Mouse (Mus musculus) lung, postnatal 0 days (tissue): ENCODE data around the gene Gmip. TPM values are rescaled to one million over a fixed set of nuclear protein-coding genes. Genes with fewer than 3 reads are reported as not detected.

Experiments
- ATAC-seq: fragments of 200-750 bp; cut with Nextera tagmentation; 2 replicates; pipeline ENCODE4 v1.8.0; 2017; ENCODE audit warnings: moderate library complexity
- DNase-seq: peaks from one replicate; pipeline ENCODE4 v3.0.0-alpha.2; 2016; ENCODE audit warnings: low spot score
- H3K27ac ChIP-seq: fragments of 300-500 bp; sonication (generic); 2 replicates; pipeline ENCODE4 v1.5.1; 2014; ENCODE audit warnings: antibody characterized with exemption, mild to moderate bottlenecking, low read length, mixed read lengths
- H3K27me3 ChIP-seq: fragments of 300-500 bp; sonication (generic); replicated peaks from 2 replicates; pipeline ENCODE4 v1.6.1; 2014; ENCODE audit warnings: low read length, mixed read lengths; ENCODE audit not compliant: insufficient read depth
- H3K36me3 ChIP-seq: fragments of 300-500 bp; sonication (generic); 2 replicates; pipeline ENCODE4 v1.6.1; 2014; ENCODE audit warnings: low read length, mixed read lengths; ENCODE audit not compliant: insufficient read depth
- H3K4me1 ChIP-seq: fragments of 300-500 bp; sonication (generic); 2 replicates; pipeline ENCODE4 v1.6.1; 2014; ENCODE audit warnings: antibody characterized with exemption, low read depth, low read length, mixed read lengths; ENCODE audit not compliant: insufficient read depth
- H3K4me2 ChIP-seq: fragments of 300-500 bp; sonication (generic); replicated peaks from 2 replicates; pipeline ENCODE4 v1.6.1; 2014; ENCODE audit warnings: low read depth, mild to moderate bottlenecking, low read length, moderate library complexity, mixed read lengths
- H3K4me3 ChIP-seq: fragments of 300-500 bp; sonication (generic); 2 replicates; pipeline ENCODE4 v1.5.1; 2014; ENCODE audit warnings: low read depth, low read length
- H3K9ac ChIP-seq: fragments of 300-500 bp; sonication (generic); replicated peaks from 2 replicates; pipeline ENCODE4 v1.6.1; 2014; ENCODE audit warnings: low read depth, mild to moderate bottlenecking
- H3K9me3 ChIP-seq: fragments of 300-500 bp; sonication (generic); 2 replicates; pipeline ENCODE4 v1.6.1; 2016; ENCODE audit warnings: low read length, mixed read lengths
- CTCF ChIP-seq: IDR thresholded peaks from 2 replicates; pipeline ENCODE4 v1.5.1; 2016; ENCODE audit warnings: antibody characterized with exemption, mild to moderate bottlenecking
- EP300 ChIP-seq: IDR thresholded peaks from 2 replicates; pipeline ENCODE4 v1.6.1; 2016; ENCODE audit warnings: antibody characterized with exemption, mild to moderate bottlenecking, control low read depth
- WGBS: fragments of 180-500 bp; shearing (Covaris S2); extraction: QIAGEN DNeasy Blood & Tissue Kit; methylation state at CpG from one replicate; pipeline ENCODE4 v1.1.7; 2014; 5-methylcytosine and 5-hydroxymethylcytosine counted together
- polyA plus RNA-seq: library from polyadenylated mRNA; unstranded; fragments of >200 nt; fragmentation: Nextera tagmentation; extraction: Ambion mirVana; gene quantifications from 2 replicates; pipeline ENCODE4 v1.2.1, GENCODE M21; 2015

Gene Gmip
- polyA plus RNA-seq, 1 experiment from 2014 or later = 8.4 TPM

DNA sequence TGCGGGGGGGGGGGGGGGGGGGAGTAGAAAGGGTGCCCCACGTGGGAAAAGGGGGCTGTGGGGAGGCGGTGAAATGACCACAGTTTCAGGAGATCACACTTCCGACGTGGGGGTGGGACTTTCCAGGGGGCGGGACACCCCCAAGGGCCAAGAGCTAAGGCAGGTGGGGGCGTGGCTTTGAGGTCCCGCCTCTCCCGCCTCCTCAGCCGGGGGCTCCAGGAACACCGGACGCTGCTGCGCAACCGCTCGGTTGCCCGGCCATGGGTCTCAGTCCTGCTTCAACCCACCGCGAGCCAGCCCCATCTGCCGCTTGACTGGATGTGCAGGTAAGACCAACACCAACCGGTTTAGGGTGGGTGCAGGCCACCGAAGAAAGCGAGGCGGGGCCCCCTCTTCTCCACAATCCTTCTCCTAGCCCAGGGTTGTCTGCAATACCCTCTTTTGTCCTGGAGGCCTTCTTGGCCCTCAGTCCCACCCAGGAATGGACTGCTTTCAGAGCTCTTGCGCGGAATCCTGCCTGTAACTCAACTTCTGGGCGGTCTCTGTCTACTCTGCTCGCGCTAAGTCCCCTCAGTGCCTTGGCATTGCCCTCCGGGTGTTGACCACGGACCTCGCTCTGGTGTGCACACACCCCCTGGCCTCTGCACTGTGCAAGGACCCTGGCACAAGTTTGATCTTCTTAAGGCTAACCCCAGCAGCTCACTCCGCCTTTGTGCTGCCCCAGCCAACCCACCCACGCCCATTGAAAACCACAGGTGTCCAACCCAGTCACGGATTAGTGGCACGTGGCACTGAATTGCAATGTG is 14.1 kb downstream of the Gmip start, which contains the start of gene Lpar2:
Gene Lpar2, plus strand, starts transcription at position 44 of the 806 bp plus-strand sequence.
- peak; percentile 87 for ATAC-seq
- peak; percentile 85 for DNase-seq
- H3K4me3 ChIP-seq = peak within 1 kb of the TSS; percentile 46
- H3K27me3 ChIP-seq = no peaks in the 10 kb centered on the region
- H3K4me1 ChIP-seq = no peaks in the 10 kb centered on the region
- peak; percentile 22; the same call in 1 of the 2 replicates for TF ChIP-seq CTCF
- TF ChIP-seq EP300 = no peak
- WGBS = 3% methylated on average over 28 of the region's 35 CpGs
- peak within 1 kb of the TSS; percentile 74 for H3K27ac ChIP-seq
- no peaks in the 10 kb centered on the region for H3K9me3 ChIP-seq
- H3K36me3 ChIP-seq = no peaks in the 10 kb centered on the region
- H3K9ac ChIP-seq = peak within 1 kb of the TSS; percentile 44
- peak within 1 kb of the TSS; percentile 84 for H3K4me2 ChIP-seq

DNA sequence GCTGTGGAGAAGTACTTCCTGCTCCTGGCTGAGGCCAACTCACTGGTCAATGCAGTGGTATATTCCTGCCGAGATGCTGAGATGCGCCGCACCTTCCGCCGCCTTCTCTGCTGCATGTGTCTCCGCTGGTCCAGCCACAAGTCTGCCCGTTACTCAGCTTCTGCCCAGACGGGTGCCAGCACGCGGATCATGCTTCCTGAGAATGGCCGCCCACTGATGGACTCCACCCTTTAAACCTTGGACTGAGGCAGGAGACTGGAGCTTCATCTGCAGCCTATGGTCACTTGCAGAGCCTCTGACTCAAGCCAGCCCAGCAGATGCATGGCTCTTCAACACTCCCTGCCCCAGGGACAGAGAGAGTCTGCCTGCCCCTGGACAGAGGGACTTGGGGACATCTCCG is 17.9 kb downstream of the Gmip start:
- 95% methylated on average over 12 of the region's 12 CpGs for WGBS
- no peaks in the 10 kb centered on the region for H3K27me3 ChIP-seq

DNA sequence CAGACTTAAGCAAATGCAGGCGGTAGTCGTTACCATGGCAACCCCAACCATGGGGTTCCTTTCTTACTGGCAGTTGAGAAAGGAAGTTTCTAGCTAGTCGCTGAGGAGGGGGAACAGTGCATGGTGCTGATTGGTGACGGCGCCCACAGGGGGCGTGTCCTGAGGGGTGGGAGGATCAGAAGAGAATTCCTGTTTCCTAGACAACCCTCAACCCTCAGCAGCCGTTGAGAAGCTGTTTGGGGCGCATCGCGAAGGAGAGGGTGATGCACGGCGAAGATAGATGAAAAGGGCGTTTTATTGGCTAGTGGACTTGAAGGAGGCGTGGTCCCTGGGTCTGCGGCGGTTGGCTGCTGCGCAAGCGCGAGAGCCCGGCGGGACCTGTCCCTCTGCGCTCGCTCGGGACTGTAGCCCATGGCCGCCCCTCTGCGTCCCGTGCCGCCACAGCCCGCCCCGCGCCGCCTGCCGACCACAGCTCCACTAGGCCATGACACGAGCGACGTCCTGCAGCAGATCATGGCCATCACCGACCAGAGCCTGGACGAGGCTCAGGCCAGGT is 23.9 kb downstream of the Gmip start, which contains the start of gene Pbx4:
Gene Pbx4, plus strand, starts transcription at position 194 of the 556 bp plus-strand sequence.
- no peak within 1 kb of the TSS for H3K9ac ChIP-seq
- TF ChIP-seq EP300 (no peak), CTCF (peak; percentile 57)

More for the DNA sequence above, 17.9 kb downstream of the Gmip start:
- no peak for ATAC-seq
- H3K9me3 ChIP-seq = no peaks in the 10 kb centered on the region
- H3K4me3 ChIP-seq = no peak overlapping the region
- H3K4me2 ChIP-seq = no peak overlapping the region
- H3K4me1 ChIP-seq = no peaks in the 10 kb centered on the region
- H3K27ac ChIP-seq = no peak overlapping the region
- DNase-seq = no peak
- no peak overlapping the region for H3K9ac ChIP-seq
- H3K36me3 ChIP-seq = no peaks in the 10 kb centered on the region
- TF ChIP-seq EP300 (no peak), CTCF (no peak)

DNA sequence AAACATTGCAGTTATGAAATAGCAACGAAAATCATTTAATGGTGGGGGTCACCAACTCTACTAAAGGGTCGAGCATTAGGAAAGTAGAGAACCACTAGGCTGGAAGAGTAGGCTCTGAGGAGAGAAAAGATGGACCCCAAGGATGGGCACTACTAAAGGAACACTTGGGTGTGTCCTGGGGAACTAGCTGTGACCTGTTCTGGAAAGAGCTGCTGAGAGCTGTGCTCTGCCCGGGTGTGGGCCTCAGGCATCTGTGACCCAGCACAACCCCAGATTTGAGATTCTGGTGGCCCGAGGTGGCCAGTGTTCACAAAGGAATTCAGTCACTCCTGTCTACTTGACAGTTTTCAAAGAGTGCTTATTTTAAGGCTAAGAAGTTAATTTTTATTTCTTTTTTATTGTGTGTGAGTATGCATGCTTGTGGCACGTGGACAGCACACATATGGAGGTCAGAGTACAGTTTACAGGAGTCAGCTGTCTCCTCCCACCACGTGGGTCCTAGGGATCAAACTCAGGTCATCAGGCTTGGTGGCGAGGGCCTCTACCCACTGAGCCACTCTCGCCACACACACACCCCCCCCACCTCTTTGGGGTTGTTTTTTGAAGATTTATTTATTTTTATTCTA is 28.7 kb downstream of the Gmip start:
- TF ChIP-seq EP300 (no peak), CTCF (no peak)
- H3K27ac ChIP-seq = no peak overlapping the region
- no peak overlapping the region for H3K9ac ChIP-seq
- no peak overlapping the region for H3K4me3 ChIP-seq
- ATAC-seq = no peak
- H3K4me1 ChIP-seq = no peaks in the 10 kb centered on the region; the same call in 1 of the 2 replicates
- no peaks in the 10 kb centered on the region for H3K36me3 ChIP-seq
- no peaks in the 10 kb centered on the region for H3K27me3 ChIP-seq
- WGBS = 49% methylated on average over 8 of the region's 8 CpGs
- DNase-seq = no peak
- no peak overlapping the region for H3K4me2 ChIP-seq
- H3K9me3 ChIP-seq = no peaks in the 10 kb centered on the region

More for the DNA sequence above, 23.9 kb downstream of the Gmip start, which contains the start of gene Pbx4:
- ATAC-seq = peak; percentile 94
- Histone ChIP-seq H3K9me3 (no peaks in the 10 kb centered on the region), H3K27ac (no peak within 1 kb of the TSS), H3K4me3 (peak within 1 kb of the TSS; percentile 24), H3K4me1 (no peaks in the 10 kb centered on the region; the same call in 1 of the 2 replicates), H3K27me3 (no peaks in the 10 kb centered on the region), H3K36me3 (no peaks in the 10 kb centered on the region), H3K4me2 (peak within 1 kb of the TSS; percentile 66)
- under 1% methylated on average over 37 of the region's 38 CpGs for WGBS
- peak; percentile 91 for DNase-seq

DNA sequence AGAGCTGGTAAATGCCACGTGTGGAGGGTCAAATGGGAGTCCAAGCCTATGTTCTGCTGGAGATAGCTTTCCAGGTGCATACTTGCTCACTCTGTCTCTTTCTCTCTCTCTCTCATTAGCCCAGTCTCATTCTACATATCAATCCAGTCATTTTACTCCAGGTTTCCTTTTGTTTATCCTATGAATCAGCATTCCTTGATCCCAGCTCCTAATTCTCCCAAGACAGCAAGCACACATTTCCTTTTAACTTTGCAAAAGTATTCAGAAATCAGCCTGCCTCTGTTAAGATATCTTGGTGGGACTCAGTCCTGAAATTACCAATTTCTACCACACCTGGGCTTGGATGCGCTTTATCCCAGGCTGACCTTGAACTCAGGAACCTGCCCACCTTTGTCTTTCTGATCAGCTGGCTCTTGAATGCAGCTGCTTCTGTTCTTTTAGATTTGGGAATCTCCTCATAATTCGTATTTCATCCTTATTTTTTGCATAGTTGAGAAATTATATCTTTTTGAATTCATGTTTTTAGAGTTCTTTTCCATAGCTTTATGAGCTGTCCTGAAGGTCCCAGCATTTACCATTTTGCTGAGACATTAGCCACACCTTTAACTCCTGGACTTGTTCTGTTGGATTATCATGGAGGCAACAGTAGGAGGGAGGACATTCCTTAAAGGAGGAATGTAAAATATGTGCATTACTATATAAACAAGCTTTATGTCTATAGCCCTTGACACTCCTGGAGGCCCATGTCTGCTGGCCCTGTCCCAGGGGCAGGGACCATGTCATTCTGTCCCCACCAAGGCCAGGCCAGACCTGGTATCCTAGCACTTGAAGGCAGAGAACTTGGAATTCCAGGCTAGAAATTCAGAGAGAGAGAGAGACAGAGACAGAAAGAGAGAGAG is 38.9 kb downstream of the Gmip start:
- ATAC-seq (peak; percentile 68), DNase-seq (peak; percentile 54)
- no peak overlapping the region for H3K4me2 ChIP-seq
- H3K36me3 ChIP-seq = no peaks in the 10 kb centered on the region
- H3K4me3 ChIP-seq = no peak overlapping the region
- no peaks in the 10 kb centered on the region for H3K27me3 ChIP-seq
- H3K27ac ChIP-seq = peak overlapping the region; percentile 85
- 52% methylated on average over 3 of the region's 3 CpGs for WGBS
- no peaks in the 10 kb centered on the region for H3K4me1 ChIP-seq
- H3K9me3 ChIP-seq = no peaks in the 10 kb centered on the region
- no peak overlapping the region for H3K9ac ChIP-seq
- TF ChIP-seq EP300 = peak; percentile 97
- TF ChIP-seq CTCF = no peak
